ENCODE assay signal across 8 mouse cellular contexts in the genomic region with DNA sequence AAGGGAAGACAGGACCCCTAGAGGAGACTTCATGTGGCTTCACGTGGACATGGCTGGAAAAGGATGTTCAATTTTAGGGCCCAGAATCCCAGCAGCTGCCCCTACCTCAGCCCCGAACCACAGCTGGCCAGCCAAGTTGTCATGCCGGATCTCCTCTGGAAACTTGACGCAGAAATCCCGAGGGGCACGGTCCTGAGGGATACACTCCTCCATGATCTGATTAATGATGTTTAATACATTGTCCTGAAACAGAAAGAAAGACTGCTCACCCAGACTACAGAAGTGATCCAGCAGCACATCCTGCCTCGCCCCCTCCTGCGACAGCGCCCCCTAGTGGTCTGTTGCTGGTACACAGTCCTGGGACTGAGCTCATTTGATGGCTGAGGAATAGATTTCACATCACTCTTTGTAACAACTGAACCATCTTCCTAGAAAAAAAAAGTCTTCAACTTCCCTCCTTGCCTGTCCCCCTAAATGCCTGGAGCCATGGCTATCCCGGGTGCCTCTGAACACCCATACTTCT. TPM values are rescaled to one million over a fixed set of nuclear protein-coding genes. Genes with fewer than 3 reads are reported as not detected.
DNase-seq lines count a peak whose midpoint lies in the region; TF ChIP-seq lines count a peak whose summit lies in the region.

No protein-coding gene starts in this region.

- no peaks in the 10 kb centered on the region for H3K36me3 ChIP-seq in ES-Bruce4 (ENCODE audit: control insufficient read depth, insufficient read depth, low read length, poor library complexity, severe bottlenecking)

- no peaks in the 10 kb centered on the region for H3K9me3 ChIP-seq in ES-Bruce4 (replicated peaks; ENCODE audit: control insufficient read depth, insufficient read depth, low read length, poor library complexity, severe bottlenecking)

- no peaks in the 10 kb centered on the region for H3K27me3 ChIP-seq in ES-Bruce4 (ENCODE audit: control insufficient read depth, insufficient read depth, low read length, poor library complexity, severe bottlenecking)

- peak; percentile 27 for DNase-seq in kidney, adult 9 months
- DNase-seq in kidney, adult 11 months = no peak
- DNase-seq in kidney, postnatal 14 days = peak; percentile 17
- DNase-seq in retina, embryonic 14.5 days (ENCODE audit: low spot score) = peak; percentile 63
- DNase-seq in frontal cortex, postnatal 25 days (ENCODE audit: low spot score in 2 of 2) = no peak
- DNase-seq in yolk sac, embryonic 10.5 days (ENCODE audit: low spot score) = no peak

- no peak for TF ChIP-seq POLR2A in ES-Bruce4 (IDR thresholded peaks at IDR 0.05; ENCODE audit: insufficient read depth, low read length)
- no peak for TF ChIP-seq POLR2A in bone marrow, adult 2 months (IDR thresholded peaks at IDR 0.05; ENCODE audit: borderline replicate concordance, control insufficient read depth, low read depth, low read length)

- TF ChIP-seq CTCF in ES-Bruce4 (IDR thresholded peaks at IDR 0.05; ENCODE audit: low read depth, low read length) = peak; percentile 92
- TF ChIP-seq CTCF in bone marrow, adult 2 months (IDR thresholded peaks at IDR 0.05; ENCODE audit: control insufficient read depth, insufficient read depth, low read length) = peak; percentile 96

- WGBS in bone marrow, adult 2 months = 50% methylated on average over 10 of the region's 10 CpGs

- no peaks in the 10 kb centered on the region for H3K4me1 ChIP-seq in ES-Bruce4 (ENCODE audit: control insufficient read depth, insufficient read depth, low read length)
- H3K4me1 ChIP-seq in bone marrow, adult 2 months (ENCODE audit: control insufficient read depth, insufficient read depth, low read length) = peaks cover 4% of the 10 kb centered on the region

- TF ChIP-seq EP300 in ES-Bruce4 (IDR thresholded peaks at IDR 0.05; ENCODE audit: insufficient read depth, low read depth, low read length) = no peak

- no peak overlapping the region for H3K27ac ChIP-seq in ES-Bruce4 (ENCODE audit: insufficient read depth, low read length)
- H3K27ac ChIP-seq in bone marrow, adult 2 months (ENCODE audit: control insufficient read depth, insufficient read depth, low read depth, low read length, poor library complexity) = no peak overlapping the region

- no peak overlapping the region for H3K9ac ChIP-seq in ES-Bruce4 (ENCODE audit: low read depth, poor library complexity, severe bottlenecking)

- no peak overlapping the region for H3K4me3 ChIP-seq in ES-Bruce4 (ENCODE audit: low read depth, low read length)
- H3K4me3 ChIP-seq in bone marrow, adult 2 months (replicated peaks; ENCODE audit: control insufficient read depth, low read depth, low read length) = no peak overlapping the region

RNA-seq across cellular contexts. Expression of gene Mxd4, which starts 48.4 kb away (rescaled TPM):
- 4.3 and 6.5 TPM in 2 replicates for polyA plus RNA-seq in ES-Bruce4 (2011; ENCODE audit: insufficient read depth, insufficient read length, low read depth, missing spikeins)
- 21.8 and 51.1 TPM in 2 replicates for polyA plus RNA-seq in bone marrow, adult 2 months (2011; ENCODE audit: insufficient read depth, insufficient read length, low replicate concordance, missing spikeins)

RNA-seq across cellular contexts. Expression of gene Zfyve28, which starts 52.3 kb away (rescaled TPM):
- 2.0 and 2.8 TPM in 2 replicates for polyA plus RNA-seq in ES-Bruce4 (2011; ENCODE audit: insufficient read depth, insufficient read length, low read depth, missing spikeins)
- polyA plus RNA-seq in bone marrow, adult 2 months (2011; ENCODE audit: insufficient read depth, insufficient read length, low replicate concordance, missing spikeins) = 1.0 and 3.0 TPM in 2 replicates

RNA-seq across cellular contexts. Expression of gene Cfap99, which starts 52.4 kb away (rescaled TPM):
- not detected in 2 replicates for polyA plus RNA-seq in ES-Bruce4 (2011; ENCODE audit: insufficient read depth, insufficient read length, low read depth, missing spikeins)
- polyA plus RNA-seq in bone marrow, adult 2 months (2011; ENCODE audit: insufficient read depth, insufficient read length, low replicate concordance, missing spikeins) = not detected in 2 replicates

Comparison
In these comparisons a context has a peak if more than half of its experiments do, and no peak if none do; other contexts are left out.
1. DNase-seq: peak in kidney, adult 9 months (single experiment), kidney, postnatal 14 days (single experiment) and retina, embryonic 14.5 days (single experiment); none in kidney, adult 11 months (single experiment), frontal cortex, postnatal 25 days (0 of 2) and yolk sac, embryonic 10.5 days (single experiment).